Mouse (Mus musculus) CH12.LX (cell line): ENCODE results near the gene Pla2g2c. TPM values are rescaled to one million over a fixed set of nuclear protein-coding genes. Genes with fewer than 3 reads are reported as not detected.

Experiments used
- DNase-seq: peaks from one replicate; pipeline ENCODE4 v3.0.0-alpha.2; 2013; ENCODE audit errors: extremely low read depth
- H3K27ac ChIP-seq: 2 replicates; pipeline ENCODE4 v1.5.1; 2012; ENCODE audit warnings: low read depth, mild to moderate bottlenecking, control low read depth, moderate library complexity; ENCODE audit not compliant: insufficient read depth
- H3K27me3 ChIP-seq: replicated peaks from 2 replicates; pipeline ENCODE3; 2012; ENCODE audit warnings: inconsistent platforms
- H3K36me3 ChIP-seq, 2 experiments: replicated peaks in 1 of 2; 2 replicates each; pipeline versions ENCODE3 to v1.6.1; 2012; ENCODE audit warnings: inconsistent platforms in 1 of 2, low read length in 1 of 2, mild to moderate bottlenecking in 1 of 2, mixed read lengths in 1 of 2, moderate library complexity in 1 of 2; ENCODE audit not compliant: control insufficient read depth in 1 of 2, insufficient read depth in 1 of 2
- H3K4me1 ChIP-seq, 2 experiments: 2 replicates each; pipeline ENCODE4 v1.6.1; 2012; ENCODE audit warnings: inconsistent platforms in 1 of 2, moderate library complexity in 1 of 2; ENCODE audit not compliant: insufficient read depth in 2 of 2, control insufficient read depth in 1 of 2
- H3K4me2 ChIP-seq: 2 replicates; pipeline ENCODE4 v1.6.1; 2012; ENCODE audit warnings: low read depth, mild to moderate bottlenecking, control low read depth; ENCODE audit not compliant: poor library complexity, insufficient read depth, severe bottlenecking
- H3K4me3 ChIP-seq, 3 experiments: fragments of 150-350 bp in 1 of 3; sonication (generic) in 1 of 3; replicated peaks in 1 of 3; 2 replicates each; pipeline versions ENCODE3 to v1.5.1; 2011 to 2012; ENCODE audit warnings: low read depth in 2 of 3, low read length in 2 of 3, mild to moderate bottlenecking in 2 of 3, moderate library complexity in 2 of 3, control low read depth in 1 of 3, improper control_type of control experiment in 1 of 3, inconsistent platforms in 1 of 3, mixed read lengths in 1 of 3; ENCODE audit not compliant: poor library complexity in 1 of 3
- H3K79me2 ChIP-seq: replicated peaks from 2 replicates; pipeline ENCODE4 v1.6.1; 2012; ENCODE audit warnings: mild to moderate bottlenecking, moderate library complexity; ENCODE audit not compliant: control insufficient read depth, poor library complexity, insufficient read depth, severe bottlenecking; ENCODE audit errors: extremely low read depth
- H3K9ac ChIP-seq: 2 replicates; pipeline ENCODE4 v1.6.1; 2012; ENCODE audit warnings: low read depth, mild to moderate bottlenecking, control low read depth, moderate library complexity; ENCODE audit not compliant: insufficient read depth
- H3K9me3 ChIP-seq: replicated peaks from 2 replicates; pipeline ENCODE3; 2012; ENCODE audit warnings: low read length, inconsistent platforms, mixed read lengths
- EP300 ChIP-seq: IDR thresholded peaks from 2 replicates; pipeline ENCODE4 v1.6.1; 2011; ENCODE audit warnings: low read length, improper control_type of control experiment
- MAFK ChIP-seq: IDR thresholded peaks from 2 replicates; pipeline ENCODE4 v1.6.1; 2011; ENCODE audit warnings: low read length, improper control_type of control experiment; ENCODE audit not compliant: insufficient replicate concordance
- MAZ ChIP-seq: IDR thresholded peaks from 2 replicates; pipeline ENCODE4 v1.6.1; 2012; ENCODE audit warnings: low read depth, mild to moderate bottlenecking, inconsistent platforms, low read length, improper control_type of control experiment, moderate library complexity
- MEF2A ChIP-seq: IDR thresholded peaks from 2 replicates; pipeline ENCODE4 v1.6.1; 2014; ENCODE audit warnings: low read depth, mild to moderate bottlenecking, inconsistent platforms, low read length, improper control_type of control experiment, borderline replicate concordance
- NRF1 ChIP-seq: IDR thresholded peaks from 2 replicates; pipeline ENCODE4 v1.6.1; 2014; ENCODE audit warnings: low read depth, mild to moderate bottlenecking, inconsistent platforms, low read length, improper control_type of control experiment, moderate library complexity
- RCOR1 ChIP-seq: conservative IDR thresholded peaks from 2 replicates; pipeline ENCODE4 v1.6.1; 2012; ENCODE audit warnings: low read depth, mild to moderate bottlenecking, inconsistent platforms, low read length, improper control_type of control experiment
- USF1 ChIP-seq: IDR thresholded peaks from 2 replicates; pipeline ENCODE4 v1.6.1; 2014; ENCODE audit warnings: low read depth, mild to moderate bottlenecking, inconsistent platforms, low read length, improper control_type of control experiment
- ZKSCAN1 ChIP-seq: IDR thresholded peaks from 2 replicates; pipeline ENCODE4 v1.6.1; 2012; ENCODE audit warnings: low read depth, inconsistent platforms, low read length, improper control_type of control experiment, borderline replicate concordance
- dilution Hi-C: fragments of 300-500 bp; cut with MboI; formaldehyde crosslinking; loops from 2 replicates; pipeline ENCODE4 v1.14.3; 2020; ENCODE audit warnings: low sequenced_read_pairs; ENCODE audit not compliant: extremely low pct_unique_long_range_greater_than_20kb, extremely low pct_ligation_motif_present
- in situ Hi-C: fragments of 300-500 bp; cut with MboI; formaldehyde crosslinking; loops from 3 replicates; pipeline ENCODE4 v1.14.3; 2019; ENCODE audit warnings: low sequenced_read_pairs, low pct_ligation_motif_present, low pct_unique_long_range_greater_than_20kb, mixed read lengths
- polyA plus RNA-seq: library from polyadenylated mRNA; unstranded; fragments of >175 nt; gene quantifications from 2 replicates; pipeline ENCODE4 v1.2.1, GENCODE M21; 2012; ENCODE audit warnings: low read depth; ENCODE audit not compliant: insufficient read length
- total RNA-seq, 2 experiments: library from RNA; depleted of rRNA; stranded (reverse); fragments of 300-350 nt in 1 of 2; fragments of >200 nt in 1 of 2; gene quantifications; 2 replicates each; pipeline ENCODE4 v1.2.3; 2012 to 2014

Pla2g2c gene
- total and polyA plus RNA-seq, 3 experiments = not detected

GRCm38 (mm10) chr4:138762266-138762665, 37.7 kb downstream of the Pla2g2c start:
- no peak for DNase-seq
- TF ChIP-seq ZKSCAN1 = no peak
- no peak for TF ChIP-seq MAZ

GRCm38 (mm10) chr4:138771970-138772369, 47.4 kb downstream of the Pla2g2c start:
- TF ChIP-seq NRF1 (no peak), EP300 (no peak), RCOR1 (no peak)

More at GRCm38 (mm10) chr4:138762266-138762665, 37.7 kb downstream of the Pla2g2c start:
- peaks cover 67% of the 10 kb centered on the region for H3K27me3 ChIP-seq
- H3K9ac ChIP-seq = no peak overlapping the region
- H3K4me3 ChIP-seq = no peak overlapping the region
- no peak overlapping the region for H3K27ac ChIP-seq
- H3K36me3 ChIP-seq = no peaks in the 10 kb centered on the region
- H3K9me3 ChIP-seq = no peaks in the 10 kb centered on the region
- peaks cover 0 to 8% of the 10 kb centered on the region in 2 experiments; a peak in 2 of 4 replicates for H3K4me1 ChIP-seq
- dilution Hi-C loops (no loop called here), in situ Hi-C loops (no loop called here)
- H3K79me2 ChIP-seq = no peaks in the 10 kb centered on the region
- H3K4me2 ChIP-seq = no peak overlapping the region

GRCm38 (mm10) chr4:138772386-138772785, 47.8 kb downstream of the Pla2g2c start:
- H3K4me2 ChIP-seq = no peak overlapping the region
- H3K9me3 ChIP-seq = no peaks in the 10 kb centered on the region
- dilution Hi-C loops = no loop called here
- no peak overlapping the region for H3K9ac ChIP-seq
- no peak for TF ChIP-seq MEF2A
- TF ChIP-seq ZKSCAN1 = no peak
- no peak for TF ChIP-seq MAFK
- no peak for TF ChIP-seq EP300
- no peak for TF ChIP-seq USF1
- peaks cover 75% of the 10 kb centered on the region for H3K27me3 ChIP-seq
- no peak overlapping the region for H3K27ac ChIP-seq
- no peaks in the 10 kb centered on the region for H3K79me2 ChIP-seq
- H3K4me3 ChIP-seq = no peak overlapping the region
- no peaks in the 10 kb centered on the region for H3K4me1 ChIP-seq
- DNase-seq = no peak
- in situ Hi-C loops = no loop called here
- H3K36me3 ChIP-seq = no peaks in the 10 kb centered on the region

More at GRCm38 (mm10) chr4:138771970-138772369, 47.4 kb downstream of the Pla2g2c start:
- Histone ChIP-seq H3K4me1 (no peaks in the 10 kb centered on the region), H3K27ac (no peak overlapping the region), H3K4me3 (no peak overlapping the region), H3K4me2 (no peak overlapping the region), H3K9ac (no peak overlapping the region), H3K79me2 (no peaks in the 10 kb centered on the region), H3K9me3 (no peaks in the 10 kb centered on the region), H3K36me3 (no peaks in the 10 kb centered on the region), H3K27me3 (peaks cover 75% of the 10 kb centered on the region)
- dilution Hi-C loops = no loop called here
- DNase-seq = no peak
- in situ Hi-C loops = no loop called here
